9 mouse cellular contexts compared by ENCODE assay signal in the genomic region with DNA sequence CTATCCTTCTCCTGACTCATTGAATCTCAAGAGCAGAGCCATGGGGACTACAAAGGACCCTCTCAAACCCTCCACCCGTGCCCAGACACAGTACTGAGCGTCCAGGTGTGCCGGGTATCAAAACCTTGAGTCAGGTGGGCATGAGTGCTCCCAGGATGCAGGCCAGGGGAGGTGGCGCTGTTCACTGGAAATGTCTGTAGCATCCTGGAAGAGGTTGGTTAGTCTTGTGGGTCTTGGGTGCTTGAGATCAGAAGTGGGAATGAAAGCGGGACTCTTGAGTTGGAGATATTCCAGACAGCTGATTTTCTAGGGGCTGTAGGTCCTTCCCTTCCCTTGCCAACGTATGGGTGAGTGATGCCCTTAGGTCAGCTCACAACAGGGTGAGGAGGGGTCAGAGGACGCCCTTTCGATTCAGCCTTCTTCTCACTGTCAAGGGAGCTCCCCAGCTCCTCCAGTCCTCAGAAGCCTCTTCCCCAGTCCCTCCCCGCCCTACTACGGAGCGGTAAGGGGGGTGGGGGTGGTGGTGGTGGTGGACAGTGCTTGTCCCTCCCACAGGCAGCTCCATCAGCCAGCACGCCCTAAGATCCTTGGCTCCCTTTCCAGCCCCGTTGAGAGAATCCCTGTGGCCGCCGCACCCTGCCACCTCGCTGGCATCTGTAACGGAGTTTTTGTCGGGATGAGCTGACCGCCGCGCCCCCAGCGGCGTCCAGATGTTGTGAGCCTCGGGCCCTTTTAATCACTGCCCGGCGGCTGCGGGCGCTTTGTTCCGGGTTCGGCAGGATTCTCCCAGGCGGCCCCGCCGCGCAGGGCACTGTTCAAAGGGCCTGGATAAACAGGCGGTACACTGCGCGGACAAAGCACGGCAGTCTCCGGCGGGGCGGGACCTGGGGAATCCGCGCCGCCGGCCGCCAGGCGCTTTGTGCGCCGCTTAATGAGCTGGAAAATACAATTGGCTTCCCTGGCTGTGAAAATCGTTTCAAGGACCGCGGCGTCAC. TPM values are rescaled to one million over a fixed set of nuclear protein-coding genes. Genes with fewer than 3 reads are reported as not detected.
DNase-seq lines count a peak whose midpoint lies in the region; ATAC-seq and TF ChIP-seq lines count a peak whose summit lies in the region.
"Had no signal": no experiment of that assay in that cellular context is flagged by ENCODE, and none has a peak within 500 bp of the region (broad histone marks: within the 10 kb centered on the region; RNA-seq: fewer than 3 reads in every experiment).

No protein-coding gene starts in this region.

- H3K4me2 ChIP-seq in liver, embryonic 12.5 days = peak overlapping the region; percentile 58
- peak overlapping the region; percentile 80 for H3K4me2 ChIP-seq in neural tube, embryonic 15.5 days

- no peaks in the 10 kb centered on the region for H3K9me3 ChIP-seq in liver, embryonic 12.5 days (replicated peaks)
- H3K9me3 ChIP-seq in neural tube, embryonic 15.5 days (replicated peaks) = no peaks in the 10 kb centered on the region

- no peaks in the 10 kb centered on the region for H3K36me3 ChIP-seq in kidney, adult 2 months (ENCODE audit: control insufficient read depth, insufficient read depth, low read length)
- H3K36me3 ChIP-seq in liver, embryonic 12.5 days = no peaks in the 10 kb centered on the region
- H3K36me3 ChIP-seq in neural tube, embryonic 15.5 days = no peaks in the 10 kb centered on the region

- H3K4me3 ChIP-seq in kidney, adult 2 months (ENCODE audit: insufficient read depth, low read depth, low read length) = peak overlapping the region; percentile 1
- H3K4me3 ChIP-seq in liver, embryonic 12.5 days = peak overlapping the region; percentile 37
- H3K4me3 ChIP-seq in neural tube, embryonic 15.5 days (replicated peaks) = peak overlapping the region; percentile 49

- H3K4me1 ChIP-seq in kidney, adult 2 months (ENCODE audit: control insufficient read depth, insufficient read depth, low read length) = no peaks in the 10 kb centered on the region; the same call in 1 of the 2 replicates
- H3K4me1 ChIP-seq in liver, embryonic 12.5 days = no peaks in the 10 kb centered on the region
- peaks cover 45% of the 10 kb centered on the region for H3K4me1 ChIP-seq in neural tube, embryonic 15.5 days

- WGBS in kidney, adult 2 months = 5% methylated on average over 53 of the region's 53 CpGs
- WGBS in liver, embryonic 12.5 days (ENCODE audit: insufficient replicate concordance) = 4% methylated on average over 53 of the region's 53 CpGs
- 2% methylated on average over 51 of the region's 53 CpGs for WGBS in neural tube, embryonic 15.5 days

- ATAC-seq in liver, embryonic 12.5 days = no peak
- peak; percentile 65 for ATAC-seq in neural tube, embryonic 15.5 days (ENCODE audit: low FRiP score)
- no peak for ATAC-seq in activated CD4-positive, CD25-positive, alpha-beta regulatory T cell, adult 4 months

- no peak overlapping the region for H3K27ac ChIP-seq in kidney, adult 2 months (ENCODE audit: insufficient read depth, low read depth, low read length)
- H3K27ac ChIP-seq in liver, embryonic 12.5 days = no peak overlapping the region
- H3K27ac ChIP-seq in neural tube, embryonic 15.5 days (replicated peaks) = peak overlapping the region; percentile 82
- H3K27ac ChIP-seq: macrophage had no signal

- TF ChIP-seq POLR2A in kidney, adult 2 months (IDR thresholded peaks at IDR 0.05; ENCODE audit: low read depth, low read length) = no peak

- DNase-seq in kidney, adult 2 months = peak; percentile 53
- DNase-seq in kidney, adult 9 months = no peak
- DNase-seq in embryo, embryonic 10 days (ENCODE audit: low spot score) = peak; percentile 85
- peak; percentile 27 for DNase-seq in heart, postnatal 4 days
- DNase-seq in thymus, postnatal 25 days = no peak

- no peak overlapping the region for H3K9ac ChIP-seq in liver, embryonic 12.5 days
- H3K9ac ChIP-seq in neural tube, embryonic 15.5 days (replicated peaks) = peak overlapping the region; percentile 71

- no peak for TF ChIP-seq CTCF in kidney, adult 2 months (conservative IDR thresholded peaks at IDR 0.05; ENCODE audit: insufficient read depth, insufficient read length, low read depth, low read length)

- H3K27me3 ChIP-seq in kidney, adult 2 months (replicated peaks; ENCODE audit: control insufficient read depth, insufficient read depth, low read length) = 0 out of 2 replicates have a peak, but pooled peaks cover 3% of the 10 kb centered on the region
- H3K27me3 ChIP-seq in liver, embryonic 12.5 days (replicated peaks) = peaks cover 100% of the 10 kb centered on the region
- H3K27me3 ChIP-seq in neural tube, embryonic 15.5 days (replicated peaks) = 0 out of 2 replicates have a peak, but pooled peaks cover 5% of the 10 kb centered on the region

RNA-seq across cellular contexts. Expression of a gene that starts 8.8 kb away (rescaled TPM):
- not detected in 2 replicates for polyA plus RNA-seq in kidney, adult 2 months (2012; rRNA removed)
- total RNA-seq in heart, postnatal 4 days (2021) = not detected
- not detected in 2 replicates for polyA plus RNA-seq in liver, embryonic 12.5 days (2016; fragmentation: Nextera tagmentation; extraction: Ambion mirVana)
- 2.8 and 3.3 TPM in 2 replicates for polyA plus RNA-seq in neural tube, embryonic 15.5 days (2015; fragmentation: Nextera tagmentation; extraction: Ambion mirVana)
- not detected for polyA plus RNA-seq in activated CD4-positive, CD25-positive, alpha-beta regulatory T cell, adult 4 months (2017; shearing (Covaris generic))
- polyA plus RNA-seq: macrophage had no signal

RNA-seq across cellular contexts. Expression of a gene that starts 21.2 kb away (rescaled TPM):
- 19.9 and 20.0 TPM in 2 replicates for polyA plus RNA-seq in kidney, adult 2 months (2012; rRNA removed)
- 10 to 100 TPM; 45.3 to 45.8 TPM for total RNA-seq in heart, postnatal 4 days (2021)
- polyA plus RNA-seq in liver, embryonic 12.5 days (2016; fragmentation: Nextera tagmentation; extraction: Ambion mirVana) = 36.6 and 38.3 TPM in 2 replicates
- polyA plus RNA-seq in neural tube, embryonic 15.5 days (2015; fragmentation: Nextera tagmentation; extraction: Ambion mirVana) = 51.6 TPM in 2 replicates
- 10 to 100 TPM; 22.2 to 23.0 TPM for polyA plus RNA-seq in activated CD4-positive, CD25-positive, alpha-beta regulatory T cell, adult 4 months (2017; shearing (Covaris generic))

RNA-seq across cellular contexts. Expression of a gene that starts 21.5 kb away (rescaled TPM):
- 28.6 and 43.3 TPM in 2 replicates for polyA plus RNA-seq in kidney, adult 2 months (2012; rRNA removed)
- 10 to 100 TPM; 14.6 to 17.9 TPM for total RNA-seq in heart, postnatal 4 days (2021)
- polyA plus RNA-seq in liver, embryonic 12.5 days (2016; fragmentation: Nextera tagmentation; extraction: Ambion mirVana) = 28.7 and 29.6 TPM in 2 replicates
- polyA plus RNA-seq in neural tube, embryonic 15.5 days (2015; fragmentation: Nextera tagmentation; extraction: Ambion mirVana) = 53.0 and 57.2 TPM in 2 replicates
- 10 to 100 TPM; 26.7 to 26.8 TPM for polyA plus RNA-seq in activated CD4-positive, CD25-positive, alpha-beta regulatory T cell, adult 4 months (2017; shearing (Covaris generic))

RNA-seq across cellular contexts. Expression of a gene that starts 24.6 kb away (rescaled TPM):
- 0.16 and 0.52 TPM in 2 replicates for polyA plus RNA-seq in kidney, adult 2 months (2012; rRNA removed)
- under 1 TPM in 1 of 2 experiments, not detected in 1; 0.34 TPM for total RNA-seq in heart, postnatal 4 days (2021)
- polyA plus RNA-seq in liver, embryonic 12.5 days (2016; fragmentation: Nextera tagmentation; extraction: Ambion mirVana) = 0.33 and 0.38 TPM in 2 replicates
- polyA plus RNA-seq in neural tube, embryonic 15.5 days (2015; fragmentation: Nextera tagmentation; extraction: Ambion mirVana) = 293 and 360 TPM in 2 replicates
- polyA plus RNA-seq in activated CD4-positive, CD25-positive, alpha-beta regulatory T cell, adult 4 months (2017; shearing (Covaris generic)) = not detected
- polyA plus RNA-seq: macrophage had no signal

RNA-seq across cellular contexts. Expression of a gene that starts 35.5 kb away (rescaled TPM):
- polyA plus RNA-seq in kidney, adult 2 months (2012; rRNA removed) = 1.1 and 1.9 TPM in 2 replicates
- not detected for total RNA-seq in heart, postnatal 4 days (2021)
- not detected in 2 replicates for polyA plus RNA-seq in liver, embryonic 12.5 days (2016; fragmentation: Nextera tagmentation; extraction: Ambion mirVana)
- 7.2 TPM in 1 of 2 replicates, not detected in the other for polyA plus RNA-seq in neural tube, embryonic 15.5 days (2015; fragmentation: Nextera tagmentation; extraction: Ambion mirVana)
- not detected for polyA plus RNA-seq in activated CD4-positive, CD25-positive, alpha-beta regulatory T cell, adult 4 months (2017; shearing (Covaris generic))
- polyA plus RNA-seq: macrophage had no signal

Comparison
In these comparisons a context has a peak if more than half of its experiments do, and no peak if none do; other contexts are left out.
1. DNase-seq: peak in kidney, adult 2 months (single experiment), embryo, embryonic 10 days (single experiment) and heart, postnatal 4 days (single experiment); none in kidney, adult 9 months (single experiment) and thymus, postnatal 25 days (single experiment).
2. Peak in every context shown above with its lines, with median percentiles within 50 percentile points of each other: H3K4me3 ChIP-seq.